Mouse (Mus musculus): ENCODE data around the gene Cacul1. TPM values are rescaled to one million over a fixed set of nuclear protein-coding genes. Genes with fewer than 3 reads are reported as not detected.

Gene Cacul1
- polyA plus RNA-seq, 1 experiment, result 13.8 TPM

DNA sequence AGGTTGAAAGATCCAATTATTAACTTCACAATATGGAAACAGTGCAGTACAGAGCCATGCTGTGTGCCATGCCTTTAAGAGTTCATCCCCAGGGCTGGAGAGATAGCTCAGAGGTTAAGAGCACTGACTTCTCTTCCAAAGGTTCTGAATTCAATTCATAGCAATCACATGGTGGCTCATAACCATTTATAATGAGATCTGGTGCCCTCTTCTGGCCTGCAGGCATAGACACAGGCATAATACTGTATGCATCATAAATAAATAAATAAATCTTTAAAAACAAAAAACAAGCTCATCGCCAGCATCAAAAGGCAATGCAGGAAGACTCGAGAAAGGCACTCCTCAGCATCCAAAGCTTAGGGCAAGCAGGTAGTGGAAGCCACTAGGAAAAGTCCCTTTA, 37.5 kb downstream of the Cacul1 start:
- TF ChIP-seq CTCF (IDR thresholded peaks at IDR 0.05; ENCODE audit: borderline replicate concordance, control insufficient read depth, extremely low read depth, insufficient read depth, low read length, poor library complexity), result no peak
- TF ChIP-seq POLR2A (IDR thresholded peaks at IDR 0.05; ENCODE audit: control insufficient read depth, extremely low read depth, insufficient read depth, low read length, poor library complexity), result no peak
- Histone ChIP-seq H3K4me1 (replicated peaks; ENCODE audit: control insufficient read depth, insufficient read depth, low read length) (no peaks in the 10 kb centered on the region), H3K27ac (ENCODE audit: control insufficient read depth, insufficient read depth, low read length) (no peak overlapping the region), H3K4me3 (ENCODE audit: control insufficient read depth, insufficient read depth, low read length) (no peak overlapping the region), H3K36me3 (ENCODE audit: control insufficient read depth, insufficient read depth, low read length) (peaks cover 22% of the 10 kb centered on the region), H3K27me3 (ENCODE audit: control insufficient read depth, insufficient read depth, low read length) (no peaks in the 10 kb centered on the region)
- 76% methylated on average over 2 of the region's 2 CpGs for WGBS
- no peak for DNase-seq

GRCm38 (mm10) chr19:60531897-60532296, 48.9 kb downstream of the Cacul1 start:
- Histone ChIP-seq H3K36me3 (ENCODE audit: control insufficient read depth, insufficient read depth, low read length) (peaks cover 22% of the 10 kb centered on the region), H3K4me3 (ENCODE audit: control insufficient read depth, insufficient read depth, low read length) (no peak overlapping the region), H3K27me3 (ENCODE audit: control insufficient read depth, insufficient read depth, low read length) (no peaks in the 10 kb centered on the region), H3K4me1 (replicated peaks; ENCODE audit: control insufficient read depth, insufficient read depth, low read length) (no peaks in the 10 kb centered on the region), H3K27ac (ENCODE audit: control insufficient read depth, insufficient read depth, low read length) (no peak overlapping the region)
- TF ChIP-seq POLR2A (IDR thresholded peaks at IDR 0.05; ENCODE audit: control insufficient read depth, extremely low read depth, insufficient read depth, low read length, poor library complexity) (no peak), CTCF (IDR thresholded peaks at IDR 0.05; ENCODE audit: borderline replicate concordance, control insufficient read depth, extremely low read depth, insufficient read depth, low read length, poor library complexity) (no peak)
- no peak for DNase-seq
- 98% methylated on average over 2 of the region's 2 CpGs for WGBS

- Histone ChIP-seq H3K36me3 (ENCODE audit: control insufficient read depth, insufficient read depth, low read length) (peaks cover 21% of the 10 kb centered on the region), H3K27ac (ENCODE audit: control insufficient read depth, insufficient read depth, low read length) (no peak overlapping the region), H3K4me1 (replicated peaks; ENCODE audit: control insufficient read depth, insufficient read depth, low read length) (no peaks in the 10 kb centered on the region), H3K27me3 (ENCODE audit: control insufficient read depth, insufficient read depth, low read length) (no peaks in the 10 kb centered on the region), H3K4me3 (ENCODE audit: control insufficient read depth, insufficient read depth, low read length) (no peak overlapping the region)
- DNase-seq, result no peak
- WGBS, result 98% methylated on average over 1 of the region's 1 CpGs
- TF ChIP-seq CTCF (IDR thresholded peaks at IDR 0.05; ENCODE audit: borderline replicate concordance, control insufficient read depth, extremely low read depth, insufficient read depth, low read length, poor library complexity), result no peak
These were observed 50.7 kb downstream of the Cacul1 start for GRCm38 (mm10) chr19:60530171-60530570.

DNA sequence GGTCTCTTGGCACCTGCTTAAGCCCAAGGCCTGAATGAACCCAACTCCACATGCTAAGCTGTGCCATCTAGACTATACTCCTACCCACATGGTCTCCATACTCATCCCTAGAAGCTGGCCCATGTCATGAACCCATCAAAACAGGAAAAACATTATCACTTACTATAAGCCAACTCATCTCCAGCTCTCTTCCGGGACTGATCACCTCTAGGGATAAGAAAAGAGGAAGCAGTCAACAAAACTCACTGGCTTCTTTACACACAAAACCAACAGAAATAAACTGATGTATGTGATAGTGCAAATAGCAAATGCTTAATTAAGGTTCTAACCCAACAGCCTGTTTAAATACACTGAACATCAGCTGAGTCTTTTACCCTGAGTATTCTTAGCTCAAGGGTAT, 51.5 kb downstream of the Cacul1 start:
- no peak for DNase-seq
- Histone ChIP-seq H3K4me3 (ENCODE audit: control insufficient read depth, insufficient read depth, low read length) (no peak overlapping the region), H3K4me1 (replicated peaks; ENCODE audit: control insufficient read depth, insufficient read depth, low read length) (no peaks in the 10 kb centered on the region)

GRCm38 (mm10) chr19:60528602-60529001, 52.2 kb downstream of the Cacul1 start:
- no peak for DNase-seq
- Histone ChIP-seq H3K27me3 (ENCODE audit: control insufficient read depth, insufficient read depth, low read length) (no peaks in the 10 kb centered on the region), H3K36me3 (ENCODE audit: control insufficient read depth, insufficient read depth, low read length) (peaks cover 18% of the 10 kb centered on the region), H3K4me1 (replicated peaks; ENCODE audit: control insufficient read depth, insufficient read depth, low read length) (no peaks in the 10 kb centered on the region), H3K27ac (ENCODE audit: control insufficient read depth, insufficient read depth, low read length) (no peak overlapping the region), H3K4me3 (ENCODE audit: control insufficient read depth, insufficient read depth, low read length) (no peak overlapping the region)
- TF ChIP-seq POLR2A (IDR thresholded peaks at IDR 0.05; ENCODE audit: control insufficient read depth, extremely low read depth, insufficient read depth, low read length, poor library complexity) (no peak), CTCF (IDR thresholded peaks at IDR 0.05; ENCODE audit: borderline replicate concordance, control insufficient read depth, extremely low read depth, insufficient read depth, low read length, poor library complexity) (no peak)
- 97% methylated on average over 3 of the region's 3 CpGs for WGBS

More for the DNA sequence above, 51.5 kb downstream of the Cacul1 start:
- 89% methylated on average over 1 of the region's 1 CpGs for WGBS
- H3K27ac ChIP-seq (ENCODE audit: control insufficient read depth, insufficient read depth, low read length), result no peak overlapping the region
- H3K27me3 ChIP-seq (ENCODE audit: control insufficient read depth, insufficient read depth, low read length), result no peaks in the 10 kb centered on the region
- H3K36me3 ChIP-seq (ENCODE audit: control insufficient read depth, insufficient read depth, low read length), result peaks cover 21% of the 10 kb centered on the region
- TF ChIP-seq POLR2A (IDR thresholded peaks at IDR 0.05; ENCODE audit: control insufficient read depth, extremely low read depth, insufficient read depth, low read length, poor library complexity) (no peak), CTCF (IDR thresholded peaks at IDR 0.05; ENCODE audit: borderline replicate concordance, control insufficient read depth, extremely low read depth, insufficient read depth, low read length, poor library complexity) (no peak)

- TF ChIP-seq CTCF (IDR thresholded peaks at IDR 0.05; ENCODE audit: borderline replicate concordance, control insufficient read depth, extremely low read depth, insufficient read depth, low read length, poor library complexity), result no peak
- TF ChIP-seq POLR2A (IDR thresholded peaks at IDR 0.05; ENCODE audit: control insufficient read depth, extremely low read depth, insufficient read depth, low read length, poor library complexity), result no peak
- Histone ChIP-seq H3K4me1 (replicated peaks; ENCODE audit: control insufficient read depth, insufficient read depth, low read length) (no peaks in the 10 kb centered on the region), H3K27ac (ENCODE audit: control insufficient read depth, insufficient read depth, low read length) (no peak overlapping the region), H3K27me3 (ENCODE audit: control insufficient read depth, insufficient read depth, low read length) (no peaks in the 10 kb centered on the region), H3K4me3 (ENCODE audit: control insufficient read depth, insufficient read depth, low read length) (no peak overlapping the region), H3K36me3 (ENCODE audit: control insufficient read depth, insufficient read depth, low read length) (peaks cover 8% of the 10 kb centered on the region)
- DNase-seq, result no peak
- WGBS, result 94% methylated on average over 4 of the region's 4 CpGs
These were observed 53.9 kb downstream of the Cacul1 start for GRCm38 (mm10) chr19:60526876-60527275.

DNA sequence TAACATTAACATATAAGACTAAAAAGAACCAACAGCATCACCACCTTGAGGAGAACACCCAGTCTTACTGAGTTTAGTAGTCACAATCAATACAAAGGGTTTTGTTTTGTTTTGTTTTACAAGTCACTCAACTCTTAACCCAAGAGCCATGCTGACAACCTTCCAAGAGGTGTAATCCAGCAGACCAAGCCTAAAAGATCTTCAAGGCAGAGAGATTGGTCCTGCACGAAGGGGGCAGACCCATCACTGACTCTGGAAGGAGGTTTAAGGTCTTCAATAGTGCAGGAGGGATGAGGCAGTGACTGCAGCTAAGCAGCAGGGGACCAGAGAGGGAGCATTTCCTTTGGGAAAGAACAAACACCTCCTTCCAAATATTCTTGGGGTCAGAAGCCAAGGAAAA, 55.7 kb downstream of the Cacul1 start:
- H3K27ac ChIP-seq (ENCODE audit: control insufficient read depth, insufficient read depth, low read length), result no peak overlapping the region
- no peak for DNase-seq
- no peaks in the 10 kb centered on the region for H3K27me3 ChIP-seq (ENCODE audit: control insufficient read depth, insufficient read depth, low read length)
- H3K4me3 ChIP-seq (ENCODE audit: control insufficient read depth, insufficient read depth, low read length), result no peak overlapping the region
- no peaks in the 10 kb centered on the region for H3K4me1 ChIP-seq (replicated peaks; ENCODE audit: control insufficient read depth, insufficient read depth, low read length)
- no peak for TF ChIP-seq POLR2A (IDR thresholded peaks at IDR 0.05; ENCODE audit: control insufficient read depth, extremely low read depth, insufficient read depth, low read length, poor library complexity)
- TF ChIP-seq CTCF (IDR thresholded peaks at IDR 0.05; ENCODE audit: borderline replicate concordance, control insufficient read depth, extremely low read depth, insufficient read depth, low read length, poor library complexity), result no peak
- peaks cover 8% of the 10 kb centered on the region for H3K36me3 ChIP-seq (ENCODE audit: control insufficient read depth, insufficient read depth, low read length)
- whole genome bisulfite sequencing, result 92% methylated on average over 1 of the region's 1 CpGs

All from thymus, adult 2 months (tissue).